8 mouse cellular contexts compared by ENCODE assay signal in genomic region chr5:123345853-123346654, GRCm38 (mm10). TPM values are rescaled to one million over a fixed set of nuclear protein-coding genes. Genes with fewer than 3 reads are reported as not detected.
A peak's percentile ranks its signal among the peaks of the same experiment; 100 is the strongest.
DNase-seq lines count a peak whose midpoint lies in the region; ATAC-seq and TF ChIP-seq lines count a peak whose summit lies in the region.

No protein-coding gene starts in this region.

- DNase-seq in brain, embryonic 14.5 days (ENCODE audit: low read depth), result peak; percentile 93
- peak; percentile 80 to 86 for DNase-seq in heart, postnatal 14 days
- DNase-seq in layer of hippocampus, adult 18-20 months (ENCODE audit: low spot score in 2 of 2), result peak; percentile 39 to 63
- peak; percentile 75 for DNase-seq in ovary, postnatal 14 days (ENCODE audit: low spot score)
- peak; percentile 76 for DNase-seq in thymus, postnatal 25 days

- no peak overlapping the region for H3K27ac ChIP-seq in ES-Bruce4 (ENCODE audit: insufficient read depth, low read length)
- H3K27ac ChIP-seq in forebrain, embryonic 12.5 days, result peak overlapping the region; percentile 100
- peak overlapping the region; percentile 99 for H3K27ac ChIP-seq in lung, embryonic 15.5 days

- peaks cover 5% of the 10 kb centered on the region for H3K4me1 ChIP-seq in ES-Bruce4 (ENCODE audit: control insufficient read depth, insufficient read depth, low read length)
- H3K4me1 ChIP-seq in forebrain, embryonic 12.5 days, result peaks cover 35% of the 10 kb centered on the region
- H3K4me1 ChIP-seq in lung, embryonic 15.5 days, result peaks cover 34% of the 10 kb centered on the region

- H3K9ac ChIP-seq in ES-Bruce4 (ENCODE audit: low read depth, poor library complexity, severe bottlenecking), result peak overlapping the region; percentile 79
- peak overlapping the region; percentile 99 for H3K9ac ChIP-seq in forebrain, embryonic 12.5 days
- peak overlapping the region; percentile 94 for H3K9ac ChIP-seq in lung, embryonic 15.5 days

- no peak for TF ChIP-seq POLR2A in ES-Bruce4 (IDR thresholded peaks at IDR 0.05; ENCODE audit: insufficient read depth, low read length)
- peak; percentile 4; the same call in 1 of the 2 replicates for TF ChIP-seq POLR2A in brain, embryonic 14.5 days (IDR thresholded peaks at IDR 0.05; ENCODE audit: borderline replicate concordance, extremely low read depth, insufficient read depth, insufficient read length, poor library complexity, severe bottlenecking)

- no peaks in the 10 kb centered on the region for H3K36me3 ChIP-seq in ES-Bruce4 (ENCODE audit: control insufficient read depth, insufficient read depth, low read length, poor library complexity, severe bottlenecking)
- peaks cover 8% of the 10 kb centered on the region for H3K36me3 ChIP-seq in forebrain, embryonic 12.5 days (replicated peaks)
- no peaks in the 10 kb centered on the region for H3K36me3 ChIP-seq in lung, embryonic 15.5 days

- H3K4me3 ChIP-seq in ES-Bruce4 (ENCODE audit: low read depth, low read length), result peak overlapping the region; percentile 84
- peak overlapping the region; percentile 98 for H3K4me3 ChIP-seq in forebrain, embryonic 12.5 days (replicated peaks)
- peak overlapping the region; percentile 96 for H3K4me3 ChIP-seq in lung, embryonic 15.5 days

- peak; percentile 40 for ATAC-seq in forebrain, embryonic 12.5 days (ENCODE audit: low FRiP score)
- ATAC-seq in lung, embryonic 15.5 days (ENCODE audit: borderline replicate concordance, extremely low read depth, low FRiP score, low TSS enrichment), result peak; percentile 43; the same call in 1 of the 2 replicates

- WGBS in forebrain, embryonic 12.5 days, result under 1% methylated on average over 22 of the region's 22 CpGs
- WGBS in lung, embryonic 15.5 days, result 1% methylated on average over 22 of the region's 22 CpGs

- H3K27me3 ChIP-seq in ES-Bruce4 (ENCODE audit: control insufficient read depth, insufficient read depth, low read length, poor library complexity, severe bottlenecking), result no peaks in the 10 kb centered on the region
- H3K27me3 ChIP-seq in forebrain, embryonic 12.5 days, result no peaks in the 10 kb centered on the region
- no peaks in the 10 kb centered on the region for H3K27me3 ChIP-seq in lung, embryonic 15.5 days

- H3K9me3 ChIP-seq in ES-Bruce4 (replicated peaks; ENCODE audit: control insufficient read depth, insufficient read depth, low read length, poor library complexity, severe bottlenecking), result no peaks in the 10 kb centered on the region
- no peaks in the 10 kb centered on the region for H3K9me3 ChIP-seq in forebrain, embryonic 12.5 days
- H3K9me3 ChIP-seq in lung, embryonic 15.5 days, result no peaks in the 10 kb centered on the region

- TF ChIP-seq EP300 in ES-Bruce4 (IDR thresholded peaks at IDR 0.05; ENCODE audit: insufficient read depth, low read depth, low read length), result no peak

- intact Hi-C loops in heart, postnatal 14 days (cut with DNase I), result loop anchor here (2.0 to 10.0 kb wide), 2 partner anchors 15 to 61 kb away; no protein-coding TSS in a partner anchor

- TF ChIP-seq CTCF in ES-Bruce4 (IDR thresholded peaks at IDR 0.05; ENCODE audit: low read depth, low read length), result no peak
- TF ChIP-seq CTCF in brain, embryonic 14.5 days (IDR thresholded peaks at IDR 0.05; ENCODE audit: borderline replicate concordance, extremely low read depth, insufficient read depth, insufficient read length), result no peak

- peak overlapping the region; percentile 63 for H3K4me2 ChIP-seq in forebrain, embryonic 12.5 days
- peak overlapping the region; percentile 81 for H3K4me2 ChIP-seq in lung, embryonic 15.5 days

RNA-seq across cellular contexts. Expression of gene Bcl7a, which starts 2.4 kb away (rescaled TPM):
- 25.2 and 25.4 TPM in 2 replicates for polyA plus RNA-seq in ES-Bruce4 (2011; ENCODE audit: insufficient read depth, insufficient read length, low read depth, missing spikeins)
- 46.4 and 53.2 TPM in 2 replicates for polyA plus RNA-seq in brain, embryonic 14.5 days (2012; rRNA removed)
- polyA plus RNA-seq in forebrain, embryonic 12.5 days (2016; fragmentation: Nextera tagmentation; extraction: Ambion mirVana), result 64.4 and 66.5 TPM in 2 replicates
- 1 to 10 TPM; 9.1 to 9.5 TPM for total RNA-seq in heart, postnatal 14 days (2021)
- total RNA-seq in layer of hippocampus, adult 18-20 months (2021), result 10 to 100 TPM; 66.1 to 66.3 TPM
- polyA plus RNA-seq in lung, embryonic 15.5 days (2015; fragmentation: Nextera tagmentation; extraction: Ambion mirVana), result 21.2 and 24.6 TPM in 2 replicates

RNA-seq across cellular contexts. Expression of gene Mlxip, which starts 48.5 kb away (rescaled TPM):
- 22.5 and 23.0 TPM in 2 replicates for polyA plus RNA-seq in ES-Bruce4 (2011; ENCODE audit: insufficient read depth, insufficient read length, low read depth, missing spikeins)
- polyA plus RNA-seq in brain, embryonic 14.5 days (2012; rRNA removed), result 37.5 TPM in 2 replicates
- 19.0 and 19.8 TPM in 2 replicates for polyA plus RNA-seq in forebrain, embryonic 12.5 days (2016; fragmentation: Nextera tagmentation; extraction: Ambion mirVana)
- 10 to 100 TPM; 29.0 to 29.9 TPM for total RNA-seq in heart, postnatal 14 days (2021)
- 10 to 100 TPM; 15.4 to 20.6 TPM for total RNA-seq in layer of hippocampus, adult 18-20 months (2021)
- polyA plus RNA-seq in lung, embryonic 15.5 days (2015; fragmentation: Nextera tagmentation; extraction: Ambion mirVana), result 17.1 and 20.6 TPM in 2 replicates
